Mouse (Mus musculus) ES-E14 (cell line): Measurements from ENCODE around the gene Celf5. TPM values are rescaled to one million over a fixed set of nuclear protein-coding genes. Genes with fewer than 3 reads are reported as not detected.

Experiments used
- DNase-seq: peaks from one replicate; pipeline ENCODE4 v3.0.0-alpha.2; 2013; ENCODE audit warnings: low read depth, low spot score
- H3K27ac ChIP-seq: 2 replicates; pipeline ENCODE4 v1.5.1; 2012; ENCODE audit warnings: low read depth, mild to moderate bottlenecking, low read length, moderate library complexity, mixed read lengths; ENCODE audit not compliant: poor library complexity, insufficient read depth, severe bottlenecking
- H3K36me3 ChIP-seq: 2 replicates; pipeline ENCODE4 v1.6.1; 2012; ENCODE audit warnings: mild to moderate bottlenecking, low read length, moderate library complexity, mixed read lengths; ENCODE audit not compliant: control insufficient read depth, poor library complexity, insufficient read depth, severe bottlenecking
- H3K4me1 ChIP-seq, 2 experiments: fragments of 150-350 bp in 1 of 2; sonication (generic) in 1 of 2; 2 replicates each; pipeline ENCODE4 v1.6.1; 2012; ENCODE audit warnings: low read length in 2 of 2, mild to moderate bottlenecking in 1 of 2, mixed read lengths in 1 of 2; ENCODE audit not compliant: control insufficient read depth in 2 of 2, insufficient read depth in 2 of 2, poor library complexity in 1 of 2
- H3K4me3 ChIP-seq, 2 experiments: fragments of 150-350 bp in 1 of 2; sonication (generic) in 1 of 2; 2 replicates each; pipeline ENCODE4 v1.5.1; 2012; ENCODE audit warnings: low read length in 2 of 2, low read depth in 1 of 2, mild to moderate bottlenecking in 1 of 2, mixed read lengths in 1 of 2; ENCODE audit not compliant: insufficient read depth in 1 of 2, poor library complexity in 1 of 2, severe bottlenecking in 1 of 2
- H3K9ac ChIP-seq: 2 replicates; pipeline ENCODE4 v1.6.1; 2012; ENCODE audit warnings: low read depth, mild to moderate bottlenecking, low read length, mixed read lengths; ENCODE audit not compliant: poor library complexity, insufficient read depth, severe bottlenecking
- H3K9me3 ChIP-seq: fragments of 150-350 bp; sonication (generic); 2 replicates; pipeline ENCODE4 v1.6.1; 2012; ENCODE audit warnings: low read depth, mild to moderate bottlenecking, low read length; ENCODE audit not compliant: control insufficient read depth, insufficient read depth
- CHD2 ChIP-seq: IDR thresholded peaks from 2 replicates; pipeline ENCODE4 v1.6.1; 2014; ENCODE audit warnings: mild to moderate bottlenecking, low read depth, low read length, inconsistent platforms
- HCFC1 ChIP-seq: IDR thresholded peaks from 2 replicates; pipeline ENCODE4 v1.6.1; 2012; ENCODE audit warnings: low read length, inconsistent platforms, borderline replicate concordance; ENCODE audit not compliant: insufficient read depth
- MAFK ChIP-seq: IDR thresholded peaks from 2 replicates; pipeline ENCODE4 v1.6.1; 2014; ENCODE audit warnings: mild to moderate bottlenecking, low read depth, low read length, inconsistent platforms; ENCODE audit not compliant: insufficient read depth
- ZC3H11A ChIP-seq: IDR thresholded peaks from 2 replicates; pipeline ENCODE4 v1.6.1; 2012; ENCODE audit warnings: low read depth, mild to moderate bottlenecking, inconsistent platforms, low read length, borderline replicate concordance
- ZNF384 ChIP-seq: IDR thresholded peaks from 2 replicates; pipeline ENCODE4 v1.6.1; 2012; ENCODE audit warnings: low read depth, low read length, inconsistent platforms
- in situ Hi-C, 2 experiments: fragments of 600-800 bp; cut with MboI; formaldehyde crosslinking; loops; one replicate each; pipeline ENCODE4 v1.15.1; 2025; ENCODE audit warnings: low sequenced_read_pairs in 2 of 2, inconsistent platforms in 1 of 2; ENCODE audit not compliant: unreplicated experiment in 2 of 2
- total RNA-seq: library from RNA; depleted of rRNA; stranded (reverse); fragments of 300-350 nt; gene quantifications from 2 replicates; pipeline ENCODE4 v1.2.3, GENCODE M21; 2012

Celf5 gene
- total RNA-seq, 1 experiment = 5.0 TPM

GRCm38 (mm10) chr10:81491018-81491417 is 8.5 kb upstream of the Celf5 start:
- TF ChIP-seq ZC3H11A (no peak), MAFK (no peak), ZNF384 (no peak), HCFC1 (no peak)
- Histone ChIP-seq H3K4me3 (no peak overlapping the region), H3K9me3 (no peaks in the 10 kb centered on the region), H3K4me1 (peaks cover 0 to 10% of the 10 kb centered on the region in 2 experiments; a peak in 2 of 4 replicates), H3K9ac (no peak overlapping the region), H3K27ac (no peak overlapping the region), H3K36me3 (peaks cover 67% of the 10 kb centered on the region)
- in situ Hi-C loops = no loop called here
- DNase-seq = no peak

DNA sequence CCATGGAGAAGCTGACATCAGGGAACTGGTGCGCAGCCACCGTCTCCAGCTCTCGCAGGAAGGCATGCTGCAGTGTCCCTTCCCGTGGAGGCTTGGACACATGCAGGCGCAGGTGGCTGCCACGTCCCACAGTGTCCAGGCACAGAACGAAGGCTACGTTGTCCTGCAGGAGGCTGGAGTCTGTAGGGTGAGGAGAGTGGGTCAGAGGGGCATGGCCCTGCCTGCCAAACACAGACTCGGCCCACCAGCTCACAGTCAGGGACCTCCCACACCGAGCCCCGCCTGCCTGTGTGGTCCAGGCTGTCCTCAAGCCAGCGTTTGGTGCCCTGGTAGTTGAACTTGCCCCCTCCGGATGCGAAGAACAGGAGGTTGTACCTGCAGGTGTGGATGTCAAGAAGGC is 7.4 kb upstream of the Celf5 start:
- Histone ChIP-seq H3K9ac (no peak overlapping the region), H3K9me3 (no peaks in the 10 kb centered on the region), H3K36me3 (peaks cover 67% of the 10 kb centered on the region), H3K4me3 (no peak overlapping the region), H3K4me1 (peaks cover 0 to 6% of the 10 kb centered on the region in 2 experiments; a peak in 2 of 4 replicates), H3K27ac (no peak overlapping the region)
- TF ChIP-seq CHD2 (no peak), HCFC1 (no peak), MAFK (no peak), ZNF384 (no peak), ZC3H11A (no peak)
- in situ Hi-C loops = no loop called here
- DNase-seq = no peak

GRCm38 (mm10) chr10:81488081-81488480 is 5.6 kb upstream of the Celf5 start:
- Histone ChIP-seq H3K4me3 (no peak overlapping the region), H3K27ac (peak overlapping the region; percentile 50; the same call in 1 of the 2 replicates), H3K9ac (peak overlapping the region; percentile 8; the same call in 1 of the 2 replicates), H3K9me3 (no peaks in the 10 kb centered on the region), H3K4me1 (peaks cover 0 to 9% of the 10 kb centered on the region in 2 experiments; a peak in 2 of 4 replicates), H3K36me3 (peaks cover 63% of the 10 kb centered on the region)
- in situ Hi-C loops = no loop called here
- no peak for TF ChIP-seq CHD2
- DNase-seq = no peak

- Histone ChIP-seq H3K4me3 (no peak overlapping the region), H3K9me3 (no peaks in the 10 kb centered on the region), H3K27ac (no peak overlapping the region), H3K4me1 (peaks cover 0 to 13% of the 10 kb centered on the region in 2 experiments; a peak in 2 of 4 replicates), H3K36me3 (peaks cover 47% of the 10 kb centered on the region), H3K9ac (no peak overlapping the region)
- in situ Hi-C loops = no loop called here
- no peak for TF ChIP-seq CHD2
- TF ChIP-seq ZNF384 = no peak
- no peak for TF ChIP-seq MAFK
- TF ChIP-seq HCFC1 = no peak
- TF ChIP-seq ZC3H11A = no peak
- DNase-seq = no peak
Measured at GRCm38 (mm10) chr10:81486496-81486895, 4.0 kb upstream of the Celf5 start.

GRCm38 (mm10) chr10:81485479-81486018 is 3.0 kb upstream of the Celf5 start:
- Histone ChIP-seq H3K9ac (no peak overlapping the region), H3K4me3 (no peak overlapping the region), H3K36me3 (peaks cover 39% of the 10 kb centered on the region), H3K9me3 (no peaks in the 10 kb centered on the region), H3K4me1 (peaks cover 0 to 18% of the 10 kb centered on the region in 2 experiments; a peak in 2 of 4 replicates), H3K27ac (no peak overlapping the region)
- TF ChIP-seq CHD2 = no peak
- TF ChIP-seq ZNF384 = no peak
- TF ChIP-seq MAFK = no peak
- TF ChIP-seq HCFC1 = no peak
- no peak for TF ChIP-seq ZC3H11A
- no peak for DNase-seq
- in situ Hi-C loops = no loop called here
